Mouse (Mus musculus): ENCODE data around the gene Limch1. TPM values are rescaled to one million over a fixed set of nuclear protein-coding genes. Genes with fewer than 3 reads are reported as not detected.

Gene Limch1
- 100 to 1,000 TPM; 117 TPM for total RNA-seq (2021)
- long read RNA-seq, experiment 1, full-length matches to known transcripts, result 1 of 8 reads
- long read RNA-seq, experiment 1, partial matches to known transcripts, result 4 of 8 reads
- long read RNA-seq, experiment 1, other reads (novel, unspliced or antisense), result 3 of 8 reads
- long read RNA-seq, experiment 2, partial matches to known transcripts, result 2 of 12 reads
- long read RNA-seq, experiment 2, other reads (novel, unspliced or antisense), result 10 of 12 reads

- peak; percentile 85 for DNase-seq
- intact Hi-C loops (cut with DNase I; ENCODE audit: low total_unique reads), result no loop called here
Observed at GRCm38 (mm10) chr5:66745390-66745995, at the start of gene Limch1. Gene Limch1 (plus strand): TSS chr5:66745827.

- no peak for DNase-seq
- intact Hi-C loops (cut with DNase I; ENCODE audit: low total_unique reads), result loop anchor here (5.0 kb wide), 3 partner anchors 300 to 535 kb away; no protein-coding TSS in a partner anchor
Observed at GRCm38 (mm10) chr5:66697119-66697518, 48.5 kb upstream of the Limch1 start.

GRCm38 (mm10) chr5:66699911-66700310 is 45.7 kb upstream of the Limch1 start:
- no peak for DNase-seq
- intact Hi-C loops (cut with DNase I; ENCODE audit: low total_unique reads), result loop anchor here (5.0 kb wide), 3 partner anchors 297 to 532 kb away; no protein-coding TSS in a partner anchor

- intact Hi-C loops (cut with DNase I; ENCODE audit: low total_unique reads), result no loop called here
- no peak for DNase-seq
Observed at GRCm38 (mm10) chr5:66701951-66702350, 43.7 kb upstream of the Limch1 start.

- intact Hi-C loops (cut with DNase I; ENCODE audit: low total_unique reads), result no loop called here
- no peak for DNase-seq
Observed at GRCm38 (mm10) chr5:66703317-66704004, 42.2 kb upstream of the Limch1 start.

GRCm38 (mm10) chr5:66707859-66708258 is 37.8 kb upstream of the Limch1 start:
- intact Hi-C loops (cut with DNase I; ENCODE audit: low total_unique reads), result no loop called here

GRCm38 (mm10) chr5:66710445-66711019 is 35.1 kb upstream of the Limch1 start:
- no peak for DNase-seq
- intact Hi-C loops (cut with DNase I; ENCODE audit: low total_unique reads), result no loop called here

More at GRCm38 (mm10) chr5:66707859-66708258, 37.8 kb upstream of the Limch1 start:
- DNase-seq, result no peak

- intact Hi-C loops (cut with DNase I; ENCODE audit: low total_unique reads), result no loop called here
Observed at GRCm38 (mm10) chr5:66712801-66713200, 32.8 kb upstream of the Limch1 start.

GRCm38 (mm10) chr5:66715498-66715931 is 30.1 kb upstream of the Limch1 start:
- DNase-seq, result no peak
- intact Hi-C loops (cut with DNase I; ENCODE audit: low total_unique reads), result no loop called here

More at GRCm38 (mm10) chr5:66712801-66713200, 32.8 kb upstream of the Limch1 start:
- DNase-seq, result peak; percentile 36

- intact Hi-C loops (cut with DNase I; ENCODE audit: low total_unique reads), result no loop called here
- DNase-seq, result no peak
Observed at GRCm38 (mm10) chr5:66717931-66718330, 27.7 kb upstream of the Limch1 start.

- intact Hi-C loops (cut with DNase I; ENCODE audit: low total_unique reads), result no loop called here
- DNase-seq, result no peak
Observed at GRCm38 (mm10) chr5:66718413-66718812, 27.2 kb upstream of the Limch1 start.

- no peak for DNase-seq
- intact Hi-C loops (cut with DNase I; ENCODE audit: low total_unique reads), result no loop called here
Observed at GRCm38 (mm10) chr5:66718880-66719279, 26.7 kb upstream of the Limch1 start.

GRCm38 (mm10) chr5:66720921-66721320 is 24.7 kb upstream of the Limch1 start:
- intact Hi-C loops (cut with DNase I; ENCODE audit: low total_unique reads), result no loop called here
- DNase-seq, result no peak

- intact Hi-C loops (cut with DNase I; ENCODE audit: low total_unique reads), result no loop called here
- DNase-seq, result no peak
Observed at GRCm38 (mm10) chr5:66722586-66722985, 23.0 kb upstream of the Limch1 start.

GRCm38 (mm10) chr5:66723037-66723436 is 22.6 kb upstream of the Limch1 start:
- DNase-seq, result no peak
- intact Hi-C loops (cut with DNase I; ENCODE audit: low total_unique reads), result no loop called here

GRCm38 (mm10) chr5:66723626-66724025 is 22.0 kb upstream of the Limch1 start:
- DNase-seq, result no peak
- intact Hi-C loops (cut with DNase I; ENCODE audit: low total_unique reads), result no loop called here

GRCm38 (mm10) chr5:66729306-66729705 is 16.3 kb upstream of the Limch1 start:
- DNase-seq, result no peak
- intact Hi-C loops (cut with DNase I; ENCODE audit: low total_unique reads), result no loop called here

GRCm38 (mm10) chr5:66730621-66731301 is 14.9 kb upstream of the Limch1 start:
- intact Hi-C loops (cut with DNase I; ENCODE audit: low total_unique reads), result no loop called here
- no peak for DNase-seq

GRCm38 (mm10) chr5:66731302-66731697 is 14.3 kb upstream of the Limch1 start:
- DNase-seq, result no peak
- intact Hi-C loops (cut with DNase I; ENCODE audit: low total_unique reads), result no loop called here

- no peak for DNase-seq
- intact Hi-C loops (cut with DNase I; ENCODE audit: low total_unique reads), result no loop called here
Observed at GRCm38 (mm10) chr5:66733556-66733955, 12.1 kb upstream of the Limch1 start.
